Mouse (Mus musculus): ENCODE results near the gene Hoxa5.

The Hoxa5 gene

DNA sequence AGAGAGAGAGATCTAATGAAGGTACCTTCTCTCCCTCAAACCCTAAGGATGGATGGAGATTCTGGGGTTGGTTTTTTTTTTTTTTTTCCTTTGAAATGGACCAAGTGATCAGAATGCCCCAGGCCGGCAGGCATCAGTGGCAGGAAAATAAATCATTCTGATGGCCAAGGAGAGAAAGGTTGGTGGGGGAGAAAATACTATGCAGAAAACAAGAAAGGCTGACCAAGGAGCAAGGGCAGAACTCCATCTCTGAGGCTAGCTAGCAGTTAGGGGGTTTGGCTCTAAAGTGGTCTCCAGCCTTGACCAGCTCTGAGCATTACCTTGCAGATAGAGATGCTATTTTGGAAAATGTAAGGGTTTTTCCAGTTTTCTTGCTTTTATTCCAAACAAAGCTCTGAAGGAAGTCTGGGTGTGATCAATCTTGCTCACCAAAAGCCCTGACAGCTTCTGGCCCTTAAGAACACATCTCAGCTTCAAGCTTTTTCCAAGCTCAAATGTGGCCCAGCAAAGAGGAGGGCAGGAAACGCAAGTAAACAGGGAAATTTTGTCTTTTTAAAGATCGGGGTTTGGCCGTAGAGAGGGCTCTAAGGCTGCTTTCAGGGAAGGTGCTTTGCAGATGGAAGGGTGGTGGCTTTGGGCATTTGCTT is 37.8 kb downstream of the Hoxa5 start:
- in situ Hi-C loops (cut with MseI, MboI), result no loop called here

DNA sequence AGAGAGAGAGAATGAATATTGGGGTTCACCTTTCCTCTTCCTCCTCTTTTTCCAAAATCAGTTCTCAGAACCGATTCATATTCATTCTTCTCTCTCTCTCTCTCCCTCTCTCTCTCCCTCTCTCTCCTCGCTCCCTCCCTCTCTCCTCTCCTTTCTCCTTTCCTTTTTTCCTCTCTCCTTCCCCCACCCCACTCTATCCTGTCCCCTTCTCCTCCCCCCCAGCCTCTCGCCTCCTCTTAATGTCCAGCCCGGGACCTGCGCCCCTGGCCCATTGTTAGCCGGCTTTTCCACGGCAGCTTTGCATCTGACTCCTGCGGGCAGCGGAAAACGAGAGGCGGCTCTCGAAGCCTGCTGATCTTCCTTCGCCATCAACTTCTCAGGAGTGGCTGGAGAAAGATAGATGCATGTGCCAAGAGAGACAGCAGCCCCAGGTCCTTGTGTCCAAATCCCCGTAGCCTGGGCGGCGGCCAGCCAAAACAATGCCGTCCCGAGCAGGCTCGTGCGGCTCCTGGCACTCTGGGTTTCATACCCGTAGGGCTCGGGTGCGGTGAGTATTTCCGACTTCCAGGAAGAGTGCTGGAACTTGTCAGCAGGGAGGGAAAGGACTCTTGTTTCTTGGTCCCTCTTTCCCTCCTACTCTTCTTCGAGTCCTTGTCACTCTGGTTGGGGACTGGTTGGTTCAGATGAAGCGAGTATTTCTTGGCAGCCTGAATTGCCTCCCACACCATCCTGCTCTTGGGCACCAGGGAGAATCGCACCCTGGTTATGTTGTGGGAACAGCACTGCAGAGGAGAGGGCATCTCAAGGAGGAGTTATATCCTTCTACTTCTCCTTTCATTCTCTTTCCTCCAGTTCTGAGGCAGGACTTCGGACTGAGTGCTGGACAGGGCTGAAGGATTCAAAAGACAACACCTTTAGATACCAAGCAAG is 38.7 kb downstream of the Hoxa5 start:
- in situ Hi-C loops (cut with MseI, MboI), result no loop called here

DNA sequence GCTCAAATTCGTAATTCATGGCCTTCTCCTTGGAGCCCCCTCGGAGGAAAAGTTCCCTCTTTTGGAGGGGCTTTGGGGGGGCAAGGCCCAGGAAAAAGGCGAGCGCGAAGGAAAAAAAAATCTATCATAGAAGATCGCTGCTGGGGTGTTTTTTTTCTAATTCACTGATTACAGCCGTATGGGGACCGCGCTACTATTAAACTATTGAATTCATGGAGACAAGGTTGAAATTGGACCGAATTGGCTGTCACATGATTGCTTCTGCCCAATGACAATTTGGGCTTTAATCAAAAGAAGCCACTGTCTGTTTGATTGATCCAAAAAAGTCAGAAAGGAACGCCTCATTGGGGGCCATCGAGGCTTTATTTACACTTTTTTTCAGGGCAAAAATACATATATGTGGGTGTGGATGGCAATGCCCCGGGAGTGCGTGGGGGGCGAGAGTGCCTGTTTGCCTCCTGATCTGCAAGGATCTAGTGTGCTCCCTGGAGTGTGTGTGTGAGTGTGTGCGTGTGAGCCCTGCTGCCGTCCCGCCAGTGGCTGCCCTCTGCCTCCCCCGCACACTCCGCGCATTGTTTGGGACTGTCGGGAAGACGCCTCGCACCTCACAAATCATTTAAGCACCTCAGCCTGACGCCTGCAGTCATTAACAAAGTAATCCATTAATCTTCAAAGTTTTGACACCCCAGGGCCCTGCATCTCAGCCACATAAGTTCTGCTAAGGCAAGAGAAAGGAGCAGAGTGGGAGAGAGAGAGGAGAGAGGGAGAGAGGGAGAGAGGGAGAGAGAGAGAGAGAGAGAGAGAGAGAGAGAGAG is 39.6 kb downstream of the Hoxa5 start, which contains the start of gene Hoxa2:
Hoxa2 (minus strand) TSS at position 206 of the 815 bp plus-strand sequence.
- in situ Hi-C loops (cut with MseI, MboI), result no loop called here

DNA sequence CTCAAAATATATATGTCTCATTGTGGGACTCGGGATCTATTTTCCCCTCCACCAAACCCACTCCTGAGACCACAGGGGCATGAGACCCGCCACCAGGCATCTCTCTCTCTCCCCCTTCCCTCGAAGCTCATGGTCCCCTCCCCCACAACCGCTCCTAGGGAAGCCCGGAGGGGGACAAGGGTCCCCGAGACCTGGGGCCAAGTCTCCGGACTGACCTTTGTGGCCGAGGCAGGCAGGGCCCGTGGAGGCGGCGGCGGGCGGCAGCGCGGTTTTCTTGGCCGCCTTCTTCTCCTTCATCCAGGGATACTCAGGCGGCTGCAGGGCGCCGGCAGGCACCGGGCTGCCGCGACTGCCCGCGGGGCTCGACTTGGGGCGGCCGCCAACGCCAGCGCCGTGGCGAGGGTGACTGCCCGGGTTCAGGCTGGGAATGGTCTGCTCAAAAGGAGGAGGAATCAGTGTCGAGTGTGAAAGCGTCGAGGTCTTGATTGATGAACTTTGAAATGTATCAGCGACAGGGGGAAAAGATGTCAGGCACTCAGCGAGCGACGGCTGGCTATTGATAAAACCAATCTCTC is 40.2 kb downstream of the Hoxa5 start:
- in situ Hi-C loops (cut with MseI, MboI), result no loop called here

DNA sequence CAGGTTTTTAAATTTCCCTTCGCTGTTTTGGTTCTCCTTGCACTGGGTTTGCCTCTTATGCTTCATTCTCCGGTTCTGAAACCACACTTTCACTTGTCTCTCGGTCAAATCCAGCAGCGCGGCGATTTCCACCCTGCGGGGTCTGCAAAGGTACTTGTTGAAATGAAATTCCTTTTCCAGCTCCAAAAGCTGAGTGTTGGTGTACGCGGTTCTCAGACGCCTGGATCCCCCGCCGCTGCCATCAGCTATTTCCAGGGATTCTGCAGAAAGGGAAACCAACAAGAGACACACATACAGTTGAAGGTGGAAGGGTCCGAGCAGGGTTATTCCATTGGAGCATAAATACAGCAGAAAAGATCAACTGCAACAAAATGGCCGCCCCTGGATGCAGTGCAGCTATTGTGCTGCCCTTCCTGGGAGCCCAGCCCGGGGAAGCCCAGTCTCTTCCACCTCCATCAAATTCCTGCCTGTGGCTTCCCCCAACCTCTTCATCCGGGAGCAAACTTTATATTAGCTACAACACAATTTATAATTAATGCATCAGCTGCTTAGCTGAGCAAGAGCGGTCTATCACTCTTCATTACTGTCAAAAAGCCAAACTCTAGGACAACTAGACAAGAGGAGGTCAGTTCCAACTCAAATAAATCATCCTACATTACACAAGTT is 40.9 kb downstream of the Hoxa5 start:
- in situ Hi-C loops (cut with MseI, MboI), result no loop called here

DNA sequence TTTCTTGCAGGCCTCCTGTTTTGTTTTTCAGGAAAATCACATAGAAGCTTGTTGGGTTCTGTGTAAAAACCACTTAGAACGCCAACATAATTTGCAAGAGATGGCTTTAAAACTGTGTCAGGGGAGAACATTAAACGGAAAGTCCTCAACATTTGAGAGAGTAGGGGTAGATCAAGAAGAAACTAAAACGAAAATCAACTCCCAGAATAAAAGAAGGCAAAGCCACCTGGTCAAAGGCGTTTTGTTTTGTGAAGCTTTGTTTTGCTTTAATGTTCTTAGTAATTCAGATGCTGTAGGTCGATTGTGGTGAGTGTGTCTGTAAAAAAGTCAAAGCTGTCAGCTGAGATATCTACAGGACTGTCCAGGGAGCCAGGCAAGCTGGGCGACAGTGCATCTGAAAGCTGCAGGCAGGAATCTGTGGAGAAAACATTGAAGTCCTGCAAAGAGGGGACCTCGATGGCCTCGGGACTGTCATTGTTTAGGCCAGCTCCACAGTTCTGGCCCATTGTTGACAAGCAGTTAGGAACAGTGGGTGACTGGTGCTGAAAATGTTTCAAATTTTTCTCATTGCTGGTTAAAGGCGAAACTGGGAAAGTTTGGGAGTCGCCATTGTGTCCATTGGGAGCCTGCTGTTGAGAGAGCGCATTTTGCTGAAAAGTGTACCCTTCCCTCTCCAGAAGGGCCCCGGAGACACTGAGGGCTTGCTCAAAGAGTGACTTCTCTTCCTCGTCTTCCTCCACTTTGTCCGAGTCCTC is 41.6 kb downstream of the Hoxa5 start:
- in situ Hi-C loops (cut with MseI, MboI), result no loop called here

DNA sequence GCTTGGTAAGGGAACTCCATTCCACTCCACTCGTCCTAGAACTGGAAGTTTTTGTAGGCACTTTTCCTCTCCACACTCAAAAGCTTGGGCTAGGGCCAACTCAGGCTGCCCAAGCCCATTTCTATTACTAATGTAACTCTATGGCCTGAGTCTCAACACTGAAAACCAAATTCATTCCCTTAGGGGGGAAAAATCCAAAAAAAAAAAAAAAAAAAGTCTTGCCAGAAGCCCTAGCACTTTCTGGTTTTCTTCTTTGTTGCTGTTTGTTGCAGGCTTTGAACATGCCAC is 42.4 kb downstream of the Hoxa5 start:
- in situ Hi-C loops (cut with MseI, MboI), result no loop called here

DNA sequence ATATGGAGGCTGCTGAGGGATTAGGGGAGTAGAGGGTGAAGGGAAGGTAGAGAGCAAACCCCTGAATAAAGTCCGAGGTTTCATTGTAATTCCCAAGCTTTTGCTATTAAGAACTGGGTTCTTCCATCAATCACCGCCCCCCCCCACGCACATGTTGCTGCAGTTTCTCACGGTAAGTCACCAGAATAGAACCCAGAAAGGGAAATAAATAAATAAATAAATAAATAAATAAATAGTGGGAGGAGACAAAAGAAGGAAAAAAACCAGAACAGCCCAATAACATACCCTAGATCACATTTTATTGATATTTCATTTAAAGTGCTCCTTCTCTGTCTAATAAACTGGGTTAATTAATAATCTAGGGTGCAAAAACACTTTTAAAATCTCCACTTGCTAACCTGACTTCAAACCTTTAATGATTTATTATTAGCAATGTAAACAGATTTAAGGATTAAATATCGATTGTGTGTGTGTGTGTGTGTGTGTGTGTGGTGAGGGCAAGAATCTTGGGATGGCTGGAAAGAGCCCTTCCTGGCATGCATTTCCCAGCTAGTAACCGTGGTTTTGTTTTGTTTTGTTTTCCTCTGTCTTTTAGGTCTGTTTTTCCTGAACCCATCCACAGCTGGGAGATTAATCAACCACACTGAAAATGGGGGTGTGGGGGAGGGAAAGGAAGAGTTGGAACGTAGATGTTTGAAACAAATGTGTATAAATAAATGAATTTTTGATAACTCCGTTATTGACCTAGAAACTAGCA is 42.9 kb downstream of the Hoxa5 start:
- in situ Hi-C loops (cut with MseI, MboI), result no loop called here

DNA sequence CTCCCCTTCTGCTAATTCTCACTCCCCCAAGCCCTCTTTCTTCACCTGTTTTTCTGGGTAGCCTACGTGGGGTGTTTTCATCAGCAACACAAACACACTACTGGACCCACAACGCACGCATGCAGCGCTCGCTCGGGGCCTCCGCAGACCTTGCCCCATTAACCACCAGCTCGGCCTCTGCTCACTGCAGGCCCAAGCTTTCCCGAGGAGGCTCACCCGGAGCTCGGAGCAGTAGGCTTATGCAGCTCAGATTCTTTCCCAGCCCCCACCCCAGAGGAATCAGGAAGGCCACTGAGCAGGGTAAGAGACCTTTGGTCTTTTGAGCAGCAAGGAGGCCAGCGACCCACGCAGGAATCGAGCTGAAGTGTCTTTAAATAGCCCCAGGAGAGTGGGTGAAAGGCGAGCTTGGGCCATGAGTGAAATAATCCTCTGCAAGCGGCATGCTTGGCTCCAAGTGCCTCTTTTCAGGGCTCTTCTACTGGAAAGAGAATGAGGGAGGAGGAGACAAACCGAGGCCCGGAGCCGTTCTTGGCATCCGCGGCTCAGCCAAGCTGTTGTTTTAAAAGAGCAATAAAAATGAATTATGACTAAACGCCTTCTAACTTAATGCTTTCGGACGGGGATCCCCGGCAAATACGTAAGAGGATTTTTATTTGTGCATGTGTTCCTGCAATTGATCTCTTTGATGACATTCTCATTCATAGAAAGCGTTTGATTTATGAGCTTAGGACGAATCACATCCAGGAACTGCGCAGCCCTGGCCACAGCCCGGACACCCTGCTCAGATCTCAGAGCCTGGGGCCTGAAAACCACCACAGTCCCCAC is 43.7 kb downstream of the Hoxa5 start:
- in situ Hi-C loops (cut with MseI, MboI), result no loop called here

DNA sequence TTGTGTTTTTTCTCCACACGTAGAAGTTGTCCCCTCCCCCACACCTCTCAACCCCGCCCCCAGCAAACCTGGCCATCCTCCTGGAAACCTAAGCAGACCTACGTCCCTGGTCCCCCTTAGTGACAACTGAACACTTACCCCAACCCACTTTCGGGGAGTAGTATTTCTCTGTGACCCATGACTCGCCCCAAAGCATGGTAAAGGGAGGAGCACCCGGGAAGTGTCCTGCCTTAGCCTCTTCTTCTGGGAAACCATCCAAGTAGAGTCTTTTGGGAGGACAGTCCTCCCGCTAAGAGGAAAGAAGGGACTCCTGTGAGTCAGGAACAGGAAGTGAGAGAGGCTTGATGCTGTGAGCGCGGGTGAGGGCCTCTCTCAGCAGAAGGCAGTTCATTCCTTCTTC is 44.4 kb downstream of the Hoxa5 start:
- in situ Hi-C loops (cut with MseI, MboI), result no loop called here

DNA sequence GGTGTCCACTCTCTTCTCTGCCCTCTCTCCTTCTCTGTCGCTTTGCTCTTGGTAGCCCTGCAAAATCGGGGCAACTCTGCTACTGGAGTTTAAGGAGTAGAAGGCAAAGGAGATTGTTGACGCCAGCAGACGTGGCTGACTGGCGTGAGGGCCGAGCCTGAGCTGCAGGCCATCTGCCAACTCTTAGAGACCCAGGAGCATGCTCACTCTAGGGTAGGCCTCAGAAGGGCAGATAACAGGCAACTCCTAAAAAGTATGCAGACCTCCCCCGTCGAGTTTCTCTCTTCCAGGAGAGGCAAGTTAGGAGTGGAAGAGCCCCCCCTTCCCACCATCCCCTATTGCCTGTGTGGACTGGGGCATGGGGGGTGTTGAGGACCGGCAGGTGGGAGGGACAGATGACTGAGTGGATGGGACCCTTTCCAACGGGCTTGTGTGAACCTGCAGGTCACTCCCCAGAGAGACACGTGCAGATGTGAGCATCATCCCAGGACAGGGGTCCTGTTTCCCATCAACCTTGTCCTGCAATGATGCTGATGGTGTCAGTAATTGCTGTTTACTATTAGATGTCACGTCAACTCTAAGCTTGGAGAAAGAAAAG is 45.1 kb downstream of the Hoxa5 start:
- in situ Hi-C loops (cut with MseI, MboI), result no loop called here

DNA sequence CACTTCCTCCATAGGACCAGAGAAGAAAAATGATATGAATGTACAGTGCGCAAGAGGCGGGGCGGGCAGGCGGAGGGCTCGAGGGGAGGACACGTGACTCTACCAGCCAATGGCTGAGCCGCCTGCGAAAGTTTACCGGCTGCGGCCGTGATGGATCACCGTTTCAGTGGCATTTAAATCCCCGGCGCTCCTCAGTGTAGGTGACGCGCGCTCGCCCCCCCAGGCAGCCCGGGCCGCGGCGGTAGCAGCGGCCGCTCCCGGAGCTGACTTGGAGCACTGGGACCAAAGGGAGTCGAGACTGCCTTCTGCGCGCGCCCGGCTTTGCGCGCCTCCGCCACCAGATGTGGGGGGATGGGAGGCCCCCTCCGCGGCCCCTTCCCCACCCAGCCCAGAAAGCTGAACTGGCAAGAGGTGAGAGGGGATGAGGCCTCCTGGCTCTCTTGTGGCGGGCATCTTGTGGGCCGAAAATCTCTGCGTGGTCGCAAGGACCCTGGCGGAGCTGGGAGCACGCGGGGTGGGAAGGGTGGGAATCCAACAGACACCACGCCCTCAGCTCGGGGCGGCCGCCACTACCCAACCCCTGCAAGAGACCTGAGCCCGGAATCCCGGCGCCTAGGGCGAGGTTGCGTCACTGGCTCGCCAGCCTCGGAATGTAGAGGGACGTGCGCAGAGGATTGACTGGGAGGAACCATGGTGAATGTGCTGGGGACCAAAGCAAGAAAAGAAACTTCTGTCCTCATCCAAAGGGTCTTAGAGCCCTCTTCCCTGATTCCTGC is 45.9 kb downstream of the Hoxa5 start, which contains the start of gene Hoxa1:
Hoxa1 (minus strand) TSS at position 42 of the 776 bp plus-strand sequence.
- in situ Hi-C loops (cut with MseI, MboI), result no loop called here

DNA sequence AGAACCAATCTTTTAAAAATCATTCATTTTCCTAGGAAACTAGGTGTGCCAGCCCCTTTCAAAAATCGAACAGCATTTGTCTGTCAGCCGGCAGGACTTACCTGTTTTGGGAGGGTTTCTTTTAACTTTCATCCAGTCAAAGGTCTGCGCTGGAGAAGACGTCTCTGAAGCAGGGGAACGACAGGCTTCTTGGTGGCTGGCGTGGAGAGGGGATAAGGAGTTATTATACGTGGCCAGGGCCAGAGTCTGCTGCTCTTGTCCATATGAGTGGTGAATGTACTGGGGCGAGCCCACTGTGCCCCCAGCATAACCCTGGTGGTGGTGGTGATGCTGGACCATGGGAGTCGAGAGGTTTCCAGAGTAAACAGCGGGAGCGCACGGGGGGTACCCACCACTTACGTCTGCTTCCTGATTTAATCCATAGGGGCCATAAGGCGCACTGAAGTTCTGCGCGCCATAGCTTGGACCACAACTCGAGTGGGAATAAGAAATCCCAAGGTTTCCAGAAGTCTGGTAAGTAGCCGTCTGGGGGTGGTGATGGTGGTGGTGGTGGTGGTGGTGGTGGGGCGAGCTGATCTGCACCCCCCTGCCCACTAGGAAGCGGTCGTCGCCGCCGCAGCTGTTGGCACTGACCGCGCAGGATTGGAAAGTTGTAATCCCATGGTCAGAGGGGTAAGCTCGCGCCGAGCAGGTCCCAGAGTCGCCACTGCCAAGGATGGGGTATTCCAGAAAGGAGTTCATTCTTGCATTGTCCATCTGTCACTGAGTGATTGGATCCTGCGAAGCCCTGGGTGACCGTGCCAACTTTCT is 46.7 kb downstream of the Hoxa5 start:
- in situ Hi-C loops (cut with MseI, MboI), result no loop called here

DNA sequence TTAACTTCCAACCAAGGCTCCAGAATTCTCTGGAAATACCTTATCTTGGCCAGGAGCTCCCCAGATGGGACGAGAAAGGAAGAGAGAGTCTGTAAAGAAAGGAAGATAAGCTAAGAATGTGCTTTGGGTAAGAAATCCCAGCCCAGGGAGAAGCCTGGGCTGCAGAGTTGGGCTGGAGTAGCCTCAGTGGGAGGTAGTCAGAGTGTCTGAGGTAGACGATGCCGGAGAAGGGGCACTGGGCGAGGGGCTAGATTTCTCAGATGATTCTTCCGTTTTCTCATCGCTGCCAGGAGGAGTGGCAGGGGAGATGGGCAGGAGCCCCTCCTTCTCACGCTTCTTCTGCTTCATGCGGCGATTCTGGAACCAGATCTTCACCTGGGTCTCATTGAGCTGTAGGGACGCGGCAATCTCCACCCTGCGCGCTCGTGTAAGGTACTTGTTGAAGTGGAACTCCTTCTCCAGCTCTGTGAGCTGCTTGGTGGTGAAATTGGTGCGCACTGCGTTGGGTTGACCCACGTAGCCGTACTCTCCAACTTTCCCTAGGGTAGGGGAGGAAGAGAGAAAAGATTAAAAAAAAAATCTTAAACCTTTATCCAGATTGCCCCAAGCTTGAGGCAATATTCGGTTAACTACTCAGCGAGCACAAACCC is 47.7 kb downstream of the Hoxa5 start:
- in situ Hi-C loops (cut with MseI, MboI), result no loop called here

DNA sequence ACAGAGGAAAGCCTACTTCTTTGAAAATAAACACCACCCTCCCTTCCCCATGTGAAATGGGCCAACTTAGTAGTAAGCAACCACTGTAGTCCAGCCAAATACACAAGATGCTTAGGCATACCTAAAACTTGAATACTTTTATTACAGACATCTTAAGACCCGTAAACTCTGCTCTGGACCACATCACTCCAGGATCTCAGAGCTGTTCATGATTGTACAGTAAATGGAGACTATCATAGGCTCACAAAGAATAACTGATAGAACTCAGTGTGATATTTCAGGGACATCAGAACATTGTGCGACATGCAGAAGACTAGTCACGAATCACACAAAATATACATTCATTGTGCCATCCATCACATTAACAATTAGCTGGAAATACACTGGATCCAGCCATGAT is 48.9 kb downstream of the Hoxa5 start:
- in situ Hi-C loops (cut with MseI, MboI), result no loop called here

DNA sequence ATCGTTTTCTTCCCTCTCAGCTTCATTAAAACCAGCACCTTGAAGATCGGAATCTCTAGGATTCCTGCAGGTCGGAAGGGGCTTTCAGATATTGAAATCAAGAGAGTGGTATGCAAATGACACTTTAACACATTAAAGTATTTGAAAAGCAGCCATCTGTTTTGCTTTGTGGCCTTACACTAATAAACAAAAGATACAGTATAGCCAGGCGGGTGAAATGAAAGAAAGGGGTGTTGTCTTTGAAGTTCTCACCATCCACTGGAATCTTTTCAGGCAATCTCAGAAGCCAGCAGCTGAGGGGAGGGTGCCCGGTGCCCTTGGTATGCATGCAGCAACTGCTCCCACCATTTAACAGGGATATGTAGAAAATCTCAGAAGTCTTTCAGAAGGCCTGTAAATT is 50.3 kb downstream of the Hoxa5 start:
- in situ Hi-C loops (cut with MseI, MboI), result no loop called here

Measured in mouse trophoblast stem cell (cell line).